Mouse (Mus musculus) lung, adult 2 months (tissue): ENCODE data around the gene 2810408A11Rik. TPM values are rescaled to one million over a fixed set of nuclear protein-coding genes. Genes with fewer than 3 reads are reported as not detected.

Experiments
- DNase-seq: peaks from one replicate; pipeline ENCODE4 v3.0.0; 2022
- H3K4me1 ChIP-seq: fragments of 200-500 bp; 2 replicates; pipeline ENCODE4 v1.6.1; 2011; ENCODE audit warnings: low read length; ENCODE audit not compliant: control insufficient read depth, insufficient read depth
- H3K4me3 ChIP-seq: fragments of 200-500 bp; replicated peaks from 2 replicates; pipeline ENCODE3; 2011; ENCODE audit warnings: low read depth, mild to moderate bottlenecking, control low read depth, low read length; ENCODE audit errors: extremely low read depth
- CTCF ChIP-seq: fragments of 200-500 bp; IDR thresholded peaks from 2 replicates; pipeline ENCODE4 v1.5.1; 2011; ENCODE audit warnings: mild to moderate bottlenecking, low read length, control low read depth; ENCODE audit not compliant: insufficient read depth
- POLR2A ChIP-seq: fragments of 200-500 bp; IDR thresholded peaks from 2 replicates; pipeline ENCODE4 v1.6.1; 2011; ENCODE audit warnings: low read depth, mild to moderate bottlenecking, control low read depth, low read length, borderline replicate concordance; ENCODE audit errors: extremely low read depth
- WGBS: fragments of 180-500 bp; shearing (Covaris S2); methylation state at CpG from one replicate; pipeline ENCODE4 v1.1.7; 2018; 5-methylcytosine and 5-hydroxymethylcytosine counted together
- polyA plus RNA-seq: library from polyadenylated mRNA; depleted of rRNA; stranded (reverse); fragments of >200 nt; gene quantifications from 2 replicates; pipeline ENCODE4 v1.2.3, GENCODE M21; 2012

Gene 2810408A11Rik
- polyA plus RNA-seq, 1 experiment: 1.4 TPM

GRCm38 (mm10) chr11:69881787-69882670 lies 18.8 kb downstream of the 2810408A11Rik start:
- 59% methylated on average over 21 of the region's 21 CpGs for whole genome bisulfite sequencing

DNA sequence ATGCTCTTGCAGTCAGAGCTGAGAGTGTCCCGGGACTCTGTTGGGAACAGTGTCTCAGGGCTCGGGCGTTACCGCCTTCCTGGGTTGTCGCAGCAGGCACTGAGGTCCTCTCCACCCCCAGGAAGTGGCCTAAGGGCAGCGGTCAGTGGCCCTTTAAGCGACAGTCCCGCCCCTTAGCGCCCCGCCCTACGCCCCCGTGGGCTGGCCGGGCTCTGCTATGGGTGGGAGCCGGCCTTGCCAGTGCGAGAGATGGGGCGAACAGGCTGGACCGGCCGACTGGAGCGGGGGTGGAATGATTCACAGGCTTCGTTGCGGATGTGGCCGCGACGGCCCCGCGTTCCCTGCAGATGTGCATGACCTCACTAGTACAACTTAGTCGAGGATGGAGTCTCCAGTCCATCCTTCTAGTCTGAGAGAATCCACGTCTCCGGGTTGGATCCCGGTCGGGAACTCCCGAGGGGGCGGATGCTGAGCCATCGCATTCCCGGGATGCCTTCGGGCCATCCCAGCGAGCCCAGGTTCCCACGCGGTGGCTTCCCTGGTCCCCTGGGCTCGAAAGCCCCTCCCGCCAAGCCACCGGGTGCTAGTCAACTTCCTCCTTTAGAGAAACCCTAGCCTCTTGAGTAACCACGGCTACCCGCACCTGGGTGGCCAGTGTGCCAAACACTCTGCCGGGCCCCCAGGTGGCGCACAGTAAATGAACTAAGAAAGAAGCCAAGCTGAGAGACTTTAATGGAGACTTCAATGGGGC lies 19.8 kb downstream of the 2810408A11Rik start, which contains the start of gene Kctd11:
Gene Kctd11 (minus strand): TSS at position 554 of the 751 bp plus-strand sequence.
- peak; percentile 95 for DNase-seq
- peaks cover 17% of the 10 kb centered on the region for H3K4me1 ChIP-seq
- TF ChIP-seq CTCF: peak; percentile 16; the same call in 1 of the 2 replicates
- peak; percentile 94 for TF ChIP-seq POLR2A
- H3K4me3 ChIP-seq: peak within 1 kb of the TSS; percentile 97
- WGBS: under 1% methylated on average over 46 of the region's 46 CpGs

More at GRCm38 (mm10) chr11:69881787-69882670, 18.8 kb downstream of the 2810408A11Rik start:
- Histone ChIP-seq H3K4me3 (peak overlapping the region; percentile 97), H3K4me1 (peaks cover 13% of the 10 kb centered on the region)
- no peak for TF ChIP-seq POLR2A
- TF ChIP-seq CTCF: no peak
- no peak for DNase-seq

GRCm38 (mm10) chr11:69880506-69880852 lies 20.3 kb downstream of the 2810408A11Rik start:
- no peak for DNase-seq
- Histone ChIP-seq H3K4me1 (peaks cover 17% of the 10 kb centered on the region), H3K4me3 (peak overlapping the region; percentile 97)
- under 1% methylated on average over 18 of the region's 18 CpGs for WGBS
- TF ChIP-seq CTCF (peak; percentile 86), POLR2A (no peak)

- 47% methylated on average over 15 of the region's 15 CpGs for WGBS
- TF ChIP-seq CTCF (no peak), POLR2A (no peak)
- Histone ChIP-seq H3K4me3 (peak overlapping the region; percentile 97), H3K4me1 (peaks cover 17% of the 10 kb centered on the region)
- DNase-seq: peak; percentile 45
Observed at GRCm38 (mm10) chr11:69879711-69880110, 21.1 kb downstream of the 2810408A11Rik start.

- Histone ChIP-seq H3K4me1 (peaks cover 14% of the 10 kb centered on the region), H3K4me3 (peak overlapping the region; percentile 25)
- 79% methylated on average over 6 of the region's 6 CpGs for whole genome bisulfite sequencing
- TF ChIP-seq POLR2A: no peak
- no peak for TF ChIP-seq CTCF
- no peak for DNase-seq
Observed at GRCm38 (mm10) chr11:69878952-69879351, 21.8 kb downstream of the 2810408A11Rik start.

- peaks cover 14% of the 10 kb centered on the region for H3K4me1 ChIP-seq
- DNase-seq: no peak
- TF ChIP-seq CTCF (no peak), POLR2A (no peak)
- 53% methylated on average over 3 of the region's 3 CpGs for WGBS
- H3K4me3 ChIP-seq: no peak overlapping the region
Observed at GRCm38 (mm10) chr11:69878399-69878798, 22.4 kb downstream of the 2810408A11Rik start.

GRCm38 (mm10) chr11:69877878-69878277 lies 22.9 kb downstream of the 2810408A11Rik start, which contains the start of gene Tmem95:
Gene Tmem95, minus strand, starts transcription at chr11:69878018.
- TF ChIP-seq POLR2A (no peak), CTCF (no peak)
- peaks cover 14% of the 10 kb centered on the region for H3K4me1 ChIP-seq
- no peak for DNase-seq
- H3K4me3 ChIP-seq: peak within 1 kb of the TSS; percentile 11
- 67% methylated on average over 11 of the region's 11 CpGs for WGBS

DNA sequence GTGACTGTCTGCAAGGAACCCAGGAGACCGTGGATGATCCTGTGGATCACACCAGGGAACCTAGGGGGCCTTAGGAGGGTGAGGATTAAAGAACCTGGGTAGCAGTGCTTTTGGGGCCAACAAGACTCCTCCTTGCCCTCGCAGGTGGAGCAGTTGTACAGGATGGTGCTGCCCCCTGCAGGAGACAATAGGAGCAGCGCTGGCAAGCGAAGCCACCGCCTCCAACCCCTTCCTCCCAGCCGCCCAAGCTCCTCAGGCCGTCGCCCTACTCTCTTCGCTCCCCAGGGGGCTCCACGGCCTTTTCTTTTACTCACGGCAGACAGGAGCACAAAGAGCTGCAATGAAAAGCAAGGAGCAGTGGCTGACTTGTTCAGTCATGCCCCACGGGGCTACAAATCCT lies 23.9 kb downstream of the 2810408A11Rik start:
- DNase-seq: peak; percentile 87
- H3K4me1 ChIP-seq: peaks cover 14% of the 10 kb centered on the region
- peak overlapping the region; percentile 11 for H3K4me3 ChIP-seq
- peak; percentile 49; the same call in 1 of the 2 replicates for TF ChIP-seq POLR2A
- peak; percentile 77 for TF ChIP-seq CTCF
- 3% methylated on average over 12 of the region's 12 CpGs for WGBS

DNA sequence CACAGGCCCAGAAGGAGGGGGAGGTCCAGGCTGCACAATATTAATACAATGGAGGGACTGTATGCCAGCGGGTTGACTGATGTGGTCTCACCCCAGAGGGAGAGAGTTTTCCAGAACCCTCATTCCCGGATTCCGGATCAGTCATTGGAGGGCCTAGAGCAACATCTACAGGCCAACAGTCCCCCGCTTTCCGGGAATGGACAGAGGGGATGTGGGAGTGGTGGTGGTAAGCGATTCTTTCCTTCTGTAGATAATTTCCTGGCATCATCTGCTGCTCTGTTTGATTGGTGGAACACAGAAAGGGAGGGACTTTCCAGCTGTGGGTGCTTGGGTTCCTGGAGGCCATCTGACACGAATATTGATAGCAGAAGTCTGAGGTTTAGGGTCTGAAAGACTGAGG lies 24.6 kb downstream of the 2810408A11Rik start:
- whole genome bisulfite sequencing: 11% methylated on average over 7 of the region's 7 CpGs
- 0 out of 2 replicates have a peak, but pooled peaks have one; percentile 18 for TF ChIP-seq CTCF
- peak; percentile 54; the same call in 1 of the 2 replicates for TF ChIP-seq POLR2A
- DNase-seq: peak; percentile 45
- peaks cover 11% of the 10 kb centered on the region for H3K4me1 ChIP-seq
- no peak overlapping the region for H3K4me3 ChIP-seq

DNA sequence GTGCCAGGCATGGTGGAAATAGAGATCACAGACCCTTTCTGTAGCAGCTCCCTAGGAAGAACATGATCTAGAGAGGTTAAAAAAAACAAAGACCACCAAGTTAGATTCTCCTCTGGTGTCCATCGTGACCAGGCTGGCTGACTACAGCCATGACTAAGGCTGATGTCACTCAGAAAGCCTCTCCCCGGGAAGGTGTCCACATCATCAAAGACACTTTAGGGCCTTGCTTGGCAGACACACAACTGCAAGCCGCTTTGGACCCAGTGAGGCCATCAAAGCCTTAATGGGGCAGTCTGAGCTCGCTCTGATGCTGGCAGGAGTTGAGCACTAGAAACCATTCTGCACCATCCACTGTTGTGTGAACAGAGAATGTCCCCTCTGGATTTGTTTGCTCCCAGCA lies 28.3 kb downstream of the 2810408A11Rik start:
- no peak for DNase-seq
- no peak for TF ChIP-seq POLR2A
- TF ChIP-seq CTCF: no peak
- no peak overlapping the region for H3K4me3 ChIP-seq
- peaks cover 4% of the 10 kb centered on the region for H3K4me1 ChIP-seq
- 70% methylated on average over 4 of the region's 4 CpGs for WGBS
